ENCODE assay signal across 9 mouse cellular contexts in genomic region chr16:10358010-10358934, GRCm38 (mm10). TPM values are rescaled to one million over a fixed set of nuclear protein-coding genes. Genes with fewer than 3 reads are reported as not detected.
DNase-seq lines count a peak whose midpoint lies in the region; ATAC-seq and TF ChIP-seq lines count a peak whose summit lies in the region.
"Had no signal": no experiment of that assay in that cellular context is flagged by ENCODE, and none has a peak within 500 bp of the region (broad histone marks: within the 10 kb centered on the region; RNA-seq: fewer than 3 reads in every experiment).

No protein-coding gene starts in this region.

- H3K27ac ChIP-seq in heart, embryonic 10.5 days, result peak overlapping the region; percentile 56
- no peak overlapping the region for H3K27ac ChIP-seq in embryonic facial prominence, embryonic 12.5 days
- H3K27ac ChIP-seq in intestine, embryonic 15.5 days, result no peak overlapping the region
- no peak overlapping the region for H3K27ac ChIP-seq in liver, postnatal 0 days (ENCODE audit: low read depth)
- 0 out of 2 replicates have a peak overlapping the region, but pooled peaks have one; percentile 1 for H3K27ac ChIP-seq in neural tube, embryonic 13.5 days (replicated peaks)

- ATAC-seq in embryonic facial prominence, embryonic 12.5 days (ENCODE audit: insufficient number of reproducible peaks, insufficient read depth, low FRiP score, low TSS enrichment), result peak; percentile 85
- peak; percentile 97 for ATAC-seq in intestine, embryonic 15.5 days
- ATAC-seq in liver, postnatal 0 days, result peak; percentile 96
- ATAC-seq in neural tube, embryonic 13.5 days (ENCODE audit: low read depth), result peak; percentile 93

- peak; percentile 96 for DNase-seq in heart, embryonic 10.5 days (ENCODE audit: low spot score)
- no peak for DNase-seq in heart, postnatal 14 days
- peak; percentile 74 for DNase-seq in liver, postnatal 0 days
- peak; percentile 69 to 77 for DNase-seq in urinary bladder, postnatal 36 days (ENCODE audit: low spot score in 2 of 2)
- DNase-seq in cerebellum, adult 9-11 months, result no peak

- H3K4me1 ChIP-seq in heart, embryonic 10.5 days, result peaks cover 11% of the 10 kb centered on the region
- 0 out of 2 replicates have a peak, but pooled peaks cover 4% of the 10 kb centered on the region for H3K4me1 ChIP-seq in embryonic facial prominence, embryonic 12.5 days
- peaks cover 9% of the 10 kb centered on the region for H3K4me1 ChIP-seq in intestine, embryonic 15.5 days (replicated peaks)
- H3K4me1 ChIP-seq in liver, postnatal 0 days (ENCODE audit: insufficient read depth), result peaks cover 7% of the 10 kb centered on the region; the same call in 1 of the 2 replicates
- H3K4me1 ChIP-seq in neural tube, embryonic 13.5 days (replicated peaks), result peaks cover 5% of the 10 kb centered on the region; the same call in 1 of the 2 replicates

- H3K27me3 ChIP-seq in heart, embryonic 10.5 days (ENCODE audit: insufficient read depth, poor library complexity, severe bottlenecking), result peaks cover 12% of the 10 kb centered on the region; the same call in 1 of the 2 replicates
- H3K27me3 ChIP-seq in embryonic facial prominence, embryonic 12.5 days, result no peaks in the 10 kb centered on the region
- H3K27me3 ChIP-seq in intestine, embryonic 15.5 days (replicated peaks), result no peaks in the 10 kb centered on the region
- H3K27me3 ChIP-seq in liver, postnatal 0 days (ENCODE audit: insufficient read depth, low read length), result no peaks in the 10 kb centered on the region
- H3K27me3 ChIP-seq in neural tube, embryonic 13.5 days, result no peaks in the 10 kb centered on the region

- H3K4me2 ChIP-seq in embryonic facial prominence, embryonic 12.5 days (replicated peaks), result peak overlapping the region; percentile 43
- H3K4me2 ChIP-seq in intestine, embryonic 15.5 days (replicated peaks), result peak overlapping the region; percentile 58
- H3K4me2 ChIP-seq in liver, postnatal 0 days (ENCODE audit: low read depth, low read length), result peak overlapping the region; percentile 47
- peak overlapping the region; percentile 49 for H3K4me2 ChIP-seq in neural tube, embryonic 13.5 days

- intact Hi-C loops in heart, postnatal 14 days (cut with DNase I), result no loop called here

- no peaks in the 10 kb centered on the region for H3K9me3 ChIP-seq in heart, embryonic 10.5 days
- no peaks in the 10 kb centered on the region for H3K9me3 ChIP-seq in embryonic facial prominence, embryonic 12.5 days
- H3K9me3 ChIP-seq in intestine, embryonic 15.5 days, result no peaks in the 10 kb centered on the region
- no peaks in the 10 kb centered on the region for H3K9me3 ChIP-seq in liver, postnatal 0 days (ENCODE audit: low read length)
- no peaks in the 10 kb centered on the region for H3K9me3 ChIP-seq in neural tube, embryonic 13.5 days

- TF ChIP-seq EP300 in liver, postnatal 0 days (IDR thresholded peaks at IDR 0.05; ENCODE audit: low read depth), result no peak

- 17% methylated on average over 30 of the region's 30 CpGs for WGBS in heart, embryonic 10.5 days
- WGBS in embryonic facial prominence, embryonic 12.5 days, result 17% methylated on average over 30 of the region's 30 CpGs
- WGBS in intestine, embryonic 15.5 days, result 13% methylated on average over 30 of the region's 30 CpGs
- 15% methylated on average over 29 of the region's 30 CpGs for WGBS in liver, postnatal 0 days (ENCODE audit: insufficient replicate concordance)
- WGBS in neural tube, embryonic 13.5 days, result 14% methylated on average over 30 of the region's 30 CpGs

- H3K36me3 ChIP-seq in heart, embryonic 10.5 days, result no peaks in the 10 kb centered on the region
- no peaks in the 10 kb centered on the region for H3K36me3 ChIP-seq in embryonic facial prominence, embryonic 12.5 days
- no peaks in the 10 kb centered on the region for H3K36me3 ChIP-seq in intestine, embryonic 15.5 days
- H3K36me3 ChIP-seq in liver, postnatal 0 days (replicated peaks; ENCODE audit: insufficient read depth, low read length), result no peaks in the 10 kb centered on the region
- no peaks in the 10 kb centered on the region for H3K36me3 ChIP-seq in neural tube, embryonic 13.5 days

- TF ChIP-seq CTCF in liver, postnatal 0 days (IDR thresholded peaks at IDR 0.05; ENCODE audit: low read depth), result no peak

- H3K4me3 ChIP-seq in heart, embryonic 10.5 days, result peak overlapping the region; percentile 48
- peak overlapping the region; percentile 13; the same call in 1 of the 2 replicates for H3K4me3 ChIP-seq in embryonic facial prominence, embryonic 12.5 days
- H3K4me3 ChIP-seq in intestine, embryonic 15.5 days (replicated peaks), result peak overlapping the region; percentile 23
- H3K4me3 ChIP-seq in liver, postnatal 0 days (ENCODE audit: low read depth, low read length), result no peak overlapping the region
- peak overlapping the region; percentile 29 for H3K4me3 ChIP-seq in neural tube, embryonic 13.5 days

- H3K9ac ChIP-seq in embryonic facial prominence, embryonic 12.5 days, result no peak overlapping the region
- H3K9ac ChIP-seq in intestine, embryonic 15.5 days, result no peak overlapping the region
- H3K9ac ChIP-seq in liver, postnatal 0 days (replicated peaks), result no peak overlapping the region
- H3K9ac ChIP-seq in neural tube, embryonic 13.5 days, result no peak overlapping the region

RNA-seq across cellular contexts. Expression of gene Tekt5, which starts 37.0 kb away (rescaled TPM):
- polyA plus RNA-seq in heart, embryonic 10.5 days (2016; fragmentation: Nextera tagmentation; extraction: Ambion mirVana), result 0.11 and 0.23 TPM in 2 replicates
- total RNA-seq in heart, postnatal 14 days (2021), result under 1 TPM; 0.14 to 0.22 TPM
- not detected in 2 replicates for polyA plus RNA-seq in embryonic facial prominence, embryonic 12.5 days (2016; fragmentation: Nextera tagmentation; extraction: Ambion mirVana)
- 0.15 and 0.25 TPM in 2 replicates for polyA plus RNA-seq in intestine, embryonic 15.5 days (2015; fragmentation: Nextera tagmentation; extraction: Ambion mirVana)
- 0.07 TPM in 1 of 2 replicates, not detected in the other for polyA plus RNA-seq in liver, postnatal 0 days (2015; fragmentation: Nextera tagmentation; extraction: Ambion mirVana)
- polyA plus RNA-seq in neural tube, embryonic 13.5 days (2015; fragmentation: Nextera tagmentation; extraction: Ambion mirVana), result 5.2 and 5.7 TPM in 2 replicates

RNA-seq across cellular contexts. Expression of gene Emp2, which starts 44.5 kb away (rescaled TPM):
- 22.3 and 25.5 TPM in 2 replicates for polyA plus RNA-seq in heart, embryonic 10.5 days (2016; fragmentation: Nextera tagmentation; extraction: Ambion mirVana)
- 10 to 100 TPM; 40.6 to 46.0 TPM for total RNA-seq in heart, postnatal 14 days (2021)
- polyA plus RNA-seq in embryonic facial prominence, embryonic 12.5 days (2016; fragmentation: Nextera tagmentation; extraction: Ambion mirVana), result 8.7 and 9.5 TPM in 2 replicates
- 20.0 and 20.3 TPM in 2 replicates for polyA plus RNA-seq in intestine, embryonic 15.5 days (2015; fragmentation: Nextera tagmentation; extraction: Ambion mirVana)
- 1.2 and 1.5 TPM in 2 replicates for polyA plus RNA-seq in liver, postnatal 0 days (2015; fragmentation: Nextera tagmentation; extraction: Ambion mirVana)
- polyA plus RNA-seq in neural tube, embryonic 13.5 days (2015; fragmentation: Nextera tagmentation; extraction: Ambion mirVana), result 5.3 and 5.7 TPM in 2 replicates
- total RNA-seq: MEL had no signal

RNA-seq across cellular contexts. Expression of gene Nubp1, which starts 53.5 kb away (rescaled TPM):
- 60.1 and 70.9 TPM in 2 replicates for polyA plus RNA-seq in heart, embryonic 10.5 days (2016; fragmentation: Nextera tagmentation; extraction: Ambion mirVana)
- total RNA-seq in heart, postnatal 14 days (2021), result 1 to 10 TPM; 8.5 to 8.7 TPM
- polyA plus RNA-seq in embryonic facial prominence, embryonic 12.5 days (2016; fragmentation: Nextera tagmentation; extraction: Ambion mirVana), result 61.8 and 68.7 TPM in 2 replicates
- 55.4 and 56.6 TPM in 2 replicates for polyA plus RNA-seq in intestine, embryonic 15.5 days (2015; fragmentation: Nextera tagmentation; extraction: Ambion mirVana)
- 24.3 and 25.8 TPM in 2 replicates for polyA plus RNA-seq in liver, postnatal 0 days (2015; fragmentation: Nextera tagmentation; extraction: Ambion mirVana)
- polyA plus RNA-seq in neural tube, embryonic 13.5 days (2015; fragmentation: Nextera tagmentation; extraction: Ambion mirVana), result 47.8 and 51.1 TPM in 2 replicates

Comparison
In these comparisons a context has a peak if more than half of its experiments do, and no peak if none do; other contexts are left out.
1. DNase-seq: peak in heart, embryonic 10.5 days (single experiment), liver, postnatal 0 days (single experiment) and urinary bladder, postnatal 36 days (2 of 2); none in heart, postnatal 14 days (0 of 2) and cerebellum, adult 9-11 months (single experiment).
2. H3K27ac ChIP-seq: peak in heart, embryonic 10.5 days (single experiment) and neural tube, embryonic 13.5 days (single experiment); none in embryonic facial prominence, embryonic 12.5 days (single experiment), intestine, embryonic 15.5 days (single experiment) and liver, postnatal 0 days (single experiment).
3. Peak in every context shown above with its lines, with median percentiles within 50 percentile points of each other: ATAC-seq and H3K4me2 ChIP-seq.